Mouse (Mus musculus): ENCODE measurements around the gene Mfn2.
A peak's percentile ranks its signal among the peaks of the same experiment; 100 is the strongest.
"Not testable (repeated sequence)": the region's sequence is repeated elsewhere in the genome, so short reads cannot be mapped to it uniquely, and the experiment has no call there.

Gene Mfn2

DNA sequence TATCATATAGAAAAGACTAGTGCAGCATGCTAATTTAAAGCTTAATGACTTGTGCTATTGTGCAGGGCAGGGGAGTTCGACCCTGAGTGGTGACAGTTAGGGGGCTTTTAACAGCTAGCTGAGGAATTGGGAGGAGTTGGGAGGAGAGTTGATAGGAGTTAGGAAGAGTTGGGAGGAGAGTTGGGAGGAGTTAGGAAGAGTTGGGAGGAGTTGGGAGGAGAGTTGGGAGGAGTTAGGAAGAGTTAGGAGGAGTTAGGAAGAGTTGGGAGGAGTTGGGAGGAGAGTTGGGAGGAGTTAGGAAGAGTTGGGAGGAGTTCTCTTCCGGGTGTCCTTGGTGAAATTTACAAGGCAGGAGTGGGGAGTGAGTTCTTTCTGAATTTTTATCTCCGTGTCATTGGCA is 37.7 kb downstream of the Mfn2 start:
- DNase-seq = not testable (repeated sequence)

DNA sequence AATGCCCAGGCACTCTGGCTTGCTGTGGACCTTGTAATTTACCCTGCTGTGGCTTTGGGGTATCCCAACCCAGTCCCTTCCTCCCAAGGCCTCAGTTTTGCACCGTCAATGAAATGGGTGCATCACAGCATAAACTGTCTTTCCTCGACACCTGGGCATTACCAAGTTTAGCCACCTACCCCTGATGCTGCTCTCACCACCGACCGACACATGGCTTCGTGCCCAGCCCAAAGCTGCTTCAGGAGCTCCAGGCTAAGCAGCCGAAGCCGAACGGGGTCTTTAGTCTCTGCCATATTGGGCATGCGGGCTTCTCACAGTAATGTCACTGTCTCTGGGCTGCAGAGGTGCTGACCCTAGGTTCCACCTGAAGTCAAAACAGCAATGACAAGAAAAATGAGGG is 38.4 kb downstream of the Mfn2 start:
- DNase-seq = no peak

DNA sequence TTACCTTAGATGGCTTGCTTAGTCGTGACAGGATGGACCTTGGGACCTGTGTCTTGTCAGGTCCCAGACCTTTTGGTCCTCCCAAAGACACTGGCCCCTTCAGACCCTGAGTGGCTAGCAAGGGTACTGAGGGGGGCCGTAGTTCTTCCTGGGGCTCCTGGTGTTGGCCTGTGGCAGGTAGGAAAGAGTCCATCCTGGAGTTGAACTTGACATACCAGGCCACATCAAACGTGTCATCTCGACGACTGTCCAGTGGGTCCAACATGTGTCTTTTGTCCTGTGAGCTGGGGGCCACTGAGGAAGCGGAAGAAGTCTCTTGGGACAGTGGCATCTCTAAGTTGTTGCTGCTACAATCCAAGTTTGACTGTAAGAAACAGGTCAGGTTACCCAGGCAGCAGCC is 38.9 kb downstream of the Mfn2 start:
- no peak for DNase-seq

DNA sequence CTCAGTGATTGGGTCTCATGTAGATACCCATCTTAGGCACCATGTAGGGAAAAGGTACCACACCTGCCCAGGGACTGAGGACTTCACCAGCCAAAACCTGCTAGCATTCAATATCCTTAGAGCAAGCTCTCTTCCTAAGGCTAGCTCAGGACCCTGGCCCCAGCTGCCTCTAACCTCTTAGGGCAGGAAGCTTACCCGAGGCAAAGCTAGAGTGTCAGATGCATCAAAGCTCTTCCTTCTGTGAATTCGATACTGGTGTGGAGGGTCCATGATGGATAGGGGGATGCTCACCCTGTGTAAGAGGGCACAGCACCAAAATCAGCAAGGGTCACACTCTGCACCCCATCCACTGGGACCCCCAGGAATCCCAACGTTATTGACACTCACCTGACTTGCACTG is 42.5 kb downstream of the Mfn2 start:
- DNase-seq = no peak

DNA sequence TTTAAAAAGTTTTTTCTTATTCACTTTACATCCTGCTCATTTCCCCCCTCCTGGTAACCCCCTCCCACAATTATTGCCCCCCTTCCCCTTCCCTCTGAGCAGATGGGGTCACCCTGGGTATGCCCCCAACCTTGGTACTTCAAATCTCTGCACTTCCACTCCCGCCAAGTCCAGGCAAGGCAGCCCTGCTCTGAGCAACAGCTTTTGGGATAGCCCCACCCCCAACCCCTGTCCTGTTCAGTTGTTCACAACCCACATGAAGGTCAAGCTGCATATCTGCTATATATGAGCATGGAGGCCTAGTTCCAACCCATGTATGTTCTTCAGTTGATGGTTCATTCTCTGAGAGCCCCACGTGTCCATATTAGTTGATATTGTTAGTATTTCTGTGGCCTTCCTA is 53.7 kb downstream of the Mfn2 start:
- DNase-seq = no peak

DNA sequence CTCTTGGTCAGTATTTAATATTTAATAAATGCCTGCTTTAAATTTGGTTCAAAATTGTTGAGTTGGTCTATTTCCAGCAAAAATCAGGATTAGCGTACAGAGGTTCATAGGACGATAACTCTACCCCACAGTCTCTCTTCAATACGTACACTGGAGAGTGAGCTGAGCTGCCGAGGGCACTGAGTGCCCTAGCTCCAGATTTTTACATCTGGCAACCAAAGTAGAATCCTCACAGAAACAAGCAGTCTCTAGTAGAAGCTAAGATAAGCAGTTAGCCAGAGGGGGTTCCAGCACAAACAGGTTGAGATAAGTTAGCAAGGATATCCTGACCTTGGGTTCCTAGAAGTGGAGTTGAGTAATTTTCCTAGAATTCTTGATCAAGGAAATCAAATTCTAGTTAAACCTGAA is 55.9 kb downstream of the Mfn2 start:
- no peak for DNase-seq

DNA sequence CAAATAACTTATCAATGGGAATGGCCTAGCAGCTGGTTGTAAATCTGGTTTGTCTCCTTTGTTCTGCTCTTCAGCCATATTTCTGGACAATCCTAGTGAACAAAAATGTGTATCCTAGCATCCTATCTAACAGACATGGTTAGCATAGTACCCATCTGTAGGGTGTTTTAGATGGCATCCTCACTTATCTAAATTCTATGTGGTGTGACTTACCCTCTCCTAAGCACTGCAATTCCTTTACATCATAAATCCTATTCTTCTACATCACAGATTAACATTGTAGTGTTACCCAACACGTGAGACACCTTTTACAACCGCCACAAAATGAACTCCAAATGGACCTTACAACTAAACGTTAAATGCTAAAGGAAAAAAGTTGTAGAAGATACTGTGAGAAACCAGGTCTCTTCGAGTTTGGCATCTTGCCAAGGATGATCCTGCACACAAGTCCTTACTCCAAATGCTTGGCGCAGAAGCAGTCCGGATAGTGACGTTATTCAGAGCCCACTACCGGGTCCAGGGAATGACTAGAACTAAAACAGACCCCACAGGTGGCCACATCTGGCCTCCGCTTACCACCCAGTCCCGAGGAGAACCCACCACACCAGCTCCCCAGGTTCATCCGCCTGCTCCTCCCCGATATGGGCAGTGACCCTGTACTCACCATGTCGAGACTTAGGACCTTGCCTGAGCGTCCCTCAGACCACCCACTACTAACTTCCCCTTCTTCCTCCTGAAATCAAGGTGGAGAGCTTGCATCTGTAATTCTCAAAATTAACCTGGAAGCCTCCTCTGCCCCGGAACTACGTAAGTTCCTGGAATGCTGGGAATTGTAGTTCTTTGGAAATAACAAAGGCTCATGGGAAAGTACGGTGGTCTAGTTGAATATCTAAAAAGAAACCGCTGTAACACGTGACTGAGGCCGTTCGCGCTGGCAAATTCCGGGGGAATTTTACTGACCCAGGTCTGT is 56.6 kb downstream of the Mfn2 start, which contains the start of gene Zfp933:
Gene Zfp933 (minus strand): TSS at position 753 of the 970 bp plus-strand sequence.
- DNase-seq = peak; percentile 51

DNA sequence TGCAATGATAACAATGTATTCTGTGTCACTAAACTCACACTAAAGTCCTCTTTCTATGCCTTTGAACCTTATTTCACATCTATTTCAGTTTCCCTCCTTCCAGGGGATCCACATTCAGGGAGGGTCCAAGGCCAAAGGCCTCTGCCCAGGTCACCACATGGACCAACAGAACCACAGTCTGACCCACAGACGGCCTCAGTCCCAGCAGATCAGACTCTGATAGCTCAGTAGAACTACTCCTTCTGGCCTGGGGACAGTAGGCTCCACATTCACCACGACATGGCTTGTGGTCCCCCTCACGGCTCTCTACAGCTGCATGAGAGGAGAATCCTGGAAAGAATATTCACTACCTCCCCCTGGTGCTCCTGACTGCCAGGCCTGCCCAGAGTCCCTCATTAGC is 61.6 kb downstream of the Mfn2 start:
- DNase-seq = no peak

DNA sequence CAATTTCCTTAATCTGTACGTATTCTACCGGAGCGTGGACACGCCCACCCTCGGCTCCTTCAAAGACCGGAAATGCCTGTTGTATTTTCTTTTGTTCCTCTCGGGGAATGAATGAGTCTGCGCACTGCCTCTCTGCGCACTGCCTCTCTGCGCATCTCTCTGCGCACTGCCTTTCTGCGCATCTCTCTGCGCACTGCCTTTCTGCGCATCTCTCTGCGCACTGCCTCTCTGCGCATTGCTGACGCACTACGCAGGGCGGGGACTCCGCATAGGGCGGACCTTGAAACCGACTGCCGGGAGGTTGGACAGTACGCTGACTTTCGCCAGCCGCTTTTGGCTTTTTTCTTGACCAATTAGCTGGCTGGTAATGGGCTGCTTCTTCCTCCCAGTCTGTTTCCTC is 65.2 kb downstream of the Mfn2 start:
- peak; percentile 47 for DNase-seq

DNA sequence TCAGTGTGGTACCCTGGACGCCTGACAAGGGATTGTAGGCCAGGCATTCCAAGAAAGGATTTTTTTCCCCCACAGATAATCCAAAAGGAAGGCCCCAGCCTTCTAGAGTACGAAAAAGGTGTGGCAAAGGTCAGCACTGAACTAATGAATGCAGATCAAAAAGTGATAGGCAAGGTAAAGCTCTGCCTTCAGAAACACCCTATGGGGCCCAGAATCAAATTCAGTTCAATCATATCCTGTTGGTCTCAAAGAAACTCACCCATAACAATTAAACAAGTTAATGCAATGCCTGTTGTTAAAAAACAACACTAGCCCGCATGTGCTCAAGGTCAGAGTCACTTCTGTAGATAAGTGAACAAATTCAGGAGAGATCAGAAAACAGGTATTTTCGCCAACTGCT is 80.1 kb downstream of the Mfn2 start:
- DNase-seq = no peak
